Mouse (Mus musculus) E14TG2a.4 (cell line): ENCODE measurements around the gene Gcn1l1.

ENCODE experiments used
- CTCF ChIP-seq: conservative IDR thresholded peaks from 2 replicates; pipeline ENCODE4 v1.5.1; 2014; ENCODE audit warnings: low read length
- NANOG ChIP-seq: IDR thresholded peaks from 2 replicates; pipeline ENCODE4 v1.6.1; 2014; ENCODE audit warnings: borderline replicate concordance, low read length, mixed read lengths
- POU5F1 ChIP-seq: IDR thresholded peaks from 2 replicates; pipeline ENCODE4 v1.6.1; 2014; ENCODE audit warnings: low read length, borderline replicate concordance

DNA sequence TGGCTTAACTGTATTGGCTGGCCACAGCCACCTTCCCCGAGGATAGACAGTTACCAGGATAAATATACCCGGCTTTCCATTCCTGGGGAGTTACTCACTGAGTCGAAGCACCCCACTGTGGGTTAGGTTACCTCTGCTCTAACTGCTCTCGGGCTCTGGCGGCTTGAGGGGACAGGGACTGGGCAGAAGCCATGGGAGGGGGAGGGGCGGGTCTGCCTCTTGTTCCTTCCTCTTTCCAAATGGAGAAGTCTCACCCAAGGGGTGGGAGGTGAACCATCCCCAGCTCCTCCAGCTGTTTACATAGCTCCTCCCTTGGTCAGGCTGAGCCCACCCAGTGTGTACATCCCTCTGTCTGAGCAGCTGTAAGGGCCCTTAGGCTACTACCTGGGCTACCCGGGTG is 29.4 kb upstream of the Gcn1l1 start:
- no peak for TF ChIP-seq CTCF
- TF ChIP-seq NANOG, result no peak
- no peak for TF ChIP-seq POU5F1
